Mouse (Mus musculus): ENCODE results near the gene Ldah. TPM values are rescaled to one million over a fixed set of nuclear protein-coding genes. Genes with fewer than 3 reads are reported as not detected.

The Ldah gene
- polyA plus RNA-seq, 1 experiment from 2014 or later, result 48.5 TPM

GRCm38 (mm10) chr12:8313270-8313771, 105.4 kb downstream of the Ldah start, which contains the start of gene Hs1bp3:
Hs1bp3 (plus strand) TSS chr12:8313432.
- Histone ChIP-seq H3K4me2 (peak within 1 kb of the TSS; percentile 77), H3K9ac (peak within 1 kb of the TSS; percentile 66), H3K9me3 (ENCODE audit: low read depth, low read length) (no peaks in the 10 kb centered on the region), H3K36me3 (ENCODE audit: insufficient read depth) (0 out of 2 replicates have a peak, but pooled peaks cover 8% of the 10 kb centered on the region), H3K4me3 (ENCODE audit: low read depth, low read length) (peak within 1 kb of the TSS; percentile 65), H3K4me1 (ENCODE audit: insufficient read depth) (peaks cover 12% of the 10 kb centered on the region), H3K27ac (ENCODE audit: low read depth) (no peak within 1 kb of the TSS), H3K27me3 (ENCODE audit: insufficient read depth, low read length) (peaks cover 23% of the 10 kb centered on the region)
- under 1% methylated on average over 38 of the region's 38 CpGs for WGBS
- peak; percentile 96 for DNase-seq
- TF ChIP-seq CTCF (IDR thresholded peaks at IDR 0.05; ENCODE audit: low read depth), result peak; percentile 85
- ATAC-seq (ENCODE audit: insufficient read depth), result peak; percentile 89

GRCm38 (mm10) chr12:8313773-8314172, 105.9 kb downstream of the Ldah start:
- no peak for DNase-seq
- WGBS, result 16% methylated on average over 12 of the region's 12 CpGs
- peak overlapping the region; percentile 65 for H3K4me3 ChIP-seq (ENCODE audit: low read depth, low read length)
- H3K27me3 ChIP-seq (ENCODE audit: insufficient read depth, low read length), result peaks cover 23% of the 10 kb centered on the region
- H3K4me2 ChIP-seq, result peak overlapping the region; percentile 77
- peaks cover 8% of the 10 kb centered on the region; the same call in 1 of the 2 replicates for H3K36me3 ChIP-seq (ENCODE audit: insufficient read depth)
- H3K9ac ChIP-seq, result peak overlapping the region; percentile 66
- H3K27ac ChIP-seq (ENCODE audit: low read depth), result no peak overlapping the region
- TF ChIP-seq CTCF (IDR thresholded peaks at IDR 0.05; ENCODE audit: low read depth), result no peak
- peaks cover 12% of the 10 kb centered on the region for H3K4me1 ChIP-seq (ENCODE audit: insufficient read depth)
- H3K9me3 ChIP-seq (ENCODE audit: low read depth, low read length), result no peaks in the 10 kb centered on the region
- ATAC-seq (ENCODE audit: insufficient read depth), result peak; percentile 36; the same call in 1 of the 2 replicates

GRCm38 (mm10) chr12:8316541-8316940, 108.6 kb downstream of the Ldah start:
- Histone ChIP-seq H3K9ac (no peak overlapping the region), H3K4me2 (no peak overlapping the region), H3K4me1 (ENCODE audit: insufficient read depth) (peaks cover 12% of the 10 kb centered on the region), H3K9me3 (ENCODE audit: low read depth, low read length) (no peaks in the 10 kb centered on the region), H3K27ac (ENCODE audit: low read depth) (no peak overlapping the region), H3K36me3 (ENCODE audit: insufficient read depth) (peaks cover 20% of the 10 kb centered on the region; the same call in 1 of the 2 replicates), H3K27me3 (ENCODE audit: insufficient read depth, low read length) (0 out of 2 replicates have a peak, but pooled peaks cover 8% of the 10 kb centered on the region), H3K4me3 (ENCODE audit: low read depth, low read length) (no peak overlapping the region)
- DNase-seq (peak; percentile 18), ATAC-seq (ENCODE audit: insufficient read depth) (no peak)
- WGBS, result 79% methylated on average over 5 of the region's 5 CpGs
- peak; percentile 22; the same call in 1 of the 2 replicates for TF ChIP-seq CTCF (IDR thresholded peaks at IDR 0.05; ENCODE audit: low read depth)

DNA sequence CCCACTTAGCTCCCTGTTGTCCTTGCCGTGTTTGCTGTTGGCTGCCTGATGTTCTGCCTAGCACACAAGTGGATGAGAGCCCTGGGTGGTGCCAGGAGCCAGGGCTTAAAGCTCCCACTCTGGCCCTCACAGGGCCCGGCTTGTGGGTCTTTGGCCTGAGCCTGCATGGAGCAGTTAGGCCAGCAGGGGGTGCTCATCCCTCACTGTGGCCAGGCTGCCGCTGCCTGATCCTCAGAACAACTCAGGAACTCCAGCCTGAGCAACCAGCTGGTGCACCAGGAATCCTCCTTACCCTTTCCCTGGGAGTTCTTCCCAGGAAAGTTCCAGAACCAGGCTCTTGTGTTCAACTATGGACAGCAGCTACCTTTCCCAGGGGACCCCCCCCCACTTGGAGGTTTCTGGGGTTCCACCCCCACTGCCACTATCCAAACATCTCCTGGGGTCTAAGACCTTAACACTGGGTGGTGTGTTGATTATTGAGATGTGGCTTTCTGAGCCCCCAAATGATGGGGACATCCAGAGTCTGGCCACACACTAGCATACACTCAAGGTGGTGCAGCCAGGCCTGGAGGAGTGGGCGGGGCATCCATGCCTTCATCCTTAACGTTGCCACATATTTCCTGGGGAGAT, 112.3 kb downstream of the Ldah start:
- no peaks in the 10 kb centered on the region for H3K27me3 ChIP-seq (ENCODE audit: insufficient read depth, low read length)
- 36% methylated on average over 5 of the region's 5 CpGs for WGBS
- no peak overlapping the region for H3K27ac ChIP-seq (ENCODE audit: low read depth)
- peak; percentile 96 for TF ChIP-seq CTCF (IDR thresholded peaks at IDR 0.05; ENCODE audit: low read depth)
- no peak overlapping the region for H3K9ac ChIP-seq
- peak; percentile 86 for DNase-seq
- no peak overlapping the region for H3K4me3 ChIP-seq (ENCODE audit: low read depth, low read length)
- peak; percentile 41; the same call in 1 of the 2 replicates for ATAC-seq (ENCODE audit: insufficient read depth)
- no peaks in the 10 kb centered on the region for H3K9me3 ChIP-seq (ENCODE audit: low read depth, low read length)
- no peaks in the 10 kb centered on the region for H3K4me1 ChIP-seq (ENCODE audit: insufficient read depth)
- peaks cover 27% of the 10 kb centered on the region; the same call in 1 of the 2 replicates for H3K36me3 ChIP-seq (ENCODE audit: insufficient read depth)
- no peak overlapping the region for H3K4me2 ChIP-seq

DNA sequence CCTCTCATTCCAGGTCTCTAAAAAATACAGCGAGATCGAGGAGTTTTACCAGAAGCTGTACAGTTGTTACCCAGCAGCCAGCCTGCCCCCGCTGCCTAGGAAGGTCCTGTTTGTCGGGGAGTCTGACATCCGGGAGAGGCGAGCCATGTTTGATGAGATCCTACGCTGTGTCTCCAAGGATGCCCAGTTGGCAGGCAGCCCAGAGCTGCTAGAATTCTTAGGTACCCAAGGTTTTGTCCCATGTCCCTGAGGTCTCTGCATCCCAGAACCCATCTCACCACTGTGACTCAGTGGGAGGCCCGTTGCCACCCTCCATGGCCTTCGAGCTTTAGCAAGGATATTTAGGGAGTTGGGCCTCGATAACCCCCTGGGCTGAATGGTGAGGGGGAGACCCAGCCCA, 113.6 kb downstream of the Ldah start:
- WGBS, result 79% methylated on average over 10 of the region's 10 CpGs
- no peaks in the 10 kb centered on the region for H3K9me3 ChIP-seq (ENCODE audit: low read depth, low read length)
- no peak for ATAC-seq (ENCODE audit: insufficient read depth)

DNA sequence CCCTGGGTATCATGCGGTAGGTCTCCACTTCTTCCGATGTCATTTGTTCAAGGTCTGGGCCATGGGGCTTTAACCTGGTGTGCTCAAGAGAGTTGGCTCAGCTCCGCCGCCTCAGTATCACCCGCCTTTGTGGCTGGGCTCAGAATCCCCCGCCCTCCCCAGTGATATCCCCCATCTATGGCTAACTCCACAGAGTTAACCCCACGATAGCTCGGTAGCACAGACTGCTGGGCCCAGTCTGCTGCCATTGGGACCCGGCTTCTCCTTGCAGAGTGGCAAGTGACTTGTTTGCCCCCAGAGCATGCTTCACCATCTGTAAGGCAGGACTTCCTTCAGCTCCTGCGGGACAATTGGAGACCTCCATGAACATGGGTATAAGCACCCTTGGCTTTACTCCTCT, 116.2 kb downstream of the Ldah start:
- Histone ChIP-seq H3K4me2 (no peak overlapping the region), H3K4me1 (ENCODE audit: insufficient read depth) (peaks cover 3% of the 10 kb centered on the region; the same call in 1 of the 2 replicates), H3K4me3 (ENCODE audit: low read depth, low read length) (no peak overlapping the region), H3K9ac (no peak overlapping the region), H3K36me3 (ENCODE audit: insufficient read depth) (peaks cover 34% of the 10 kb centered on the region), H3K9me3 (ENCODE audit: low read depth, low read length) (no peaks in the 10 kb centered on the region), H3K27ac (ENCODE audit: low read depth) (no peak overlapping the region), H3K27me3 (ENCODE audit: insufficient read depth, low read length) (no peaks in the 10 kb centered on the region)
- TF ChIP-seq CTCF (IDR thresholded peaks at IDR 0.05; ENCODE audit: low read depth), result no peak
- 80% methylated on average over 10 of the region's 10 CpGs for WGBS
- ATAC-seq (ENCODE audit: insufficient read depth) (no peak), DNase-seq (no peak)

More for the DNA sequence above, 113.6 kb downstream of the Ldah start:
- no peak overlapping the region for H3K4me3 ChIP-seq (ENCODE audit: low read depth, low read length)
- no peak overlapping the region for H3K4me2 ChIP-seq
- no peak for TF ChIP-seq CTCF (IDR thresholded peaks at IDR 0.05; ENCODE audit: low read depth)
- no peak for DNase-seq
- H3K27me3 ChIP-seq (ENCODE audit: insufficient read depth, low read length), result no peaks in the 10 kb centered on the region
- H3K9ac ChIP-seq, result no peak overlapping the region
- no peaks in the 10 kb centered on the region for H3K4me1 ChIP-seq (ENCODE audit: insufficient read depth)
- H3K27ac ChIP-seq (ENCODE audit: low read depth), result no peak overlapping the region
- H3K36me3 ChIP-seq (ENCODE audit: insufficient read depth), result peaks cover 34% of the 10 kb centered on the region; the same call in 1 of the 2 replicates

- no peak overlapping the region for H3K27ac ChIP-seq (ENCODE audit: low read depth)
- 89% methylated on average over 13 of the region's 13 CpGs for WGBS
- no peak for TF ChIP-seq CTCF (IDR thresholded peaks at IDR 0.05; ENCODE audit: low read depth)
- H3K9me3 ChIP-seq (ENCODE audit: low read depth, low read length), result no peaks in the 10 kb centered on the region
- no peak for DNase-seq
- no peak overlapping the region for H3K4me3 ChIP-seq (ENCODE audit: low read depth, low read length)
- no peak overlapping the region for H3K4me2 ChIP-seq
- no peak overlapping the region for H3K9ac ChIP-seq
- peaks cover 33% of the 10 kb centered on the region for H3K36me3 ChIP-seq (ENCODE audit: insufficient read depth)
- ATAC-seq (ENCODE audit: insufficient read depth), result no peak
- H3K4me1 ChIP-seq (ENCODE audit: insufficient read depth), result peaks cover 3% of the 10 kb centered on the region; the same call in 1 of the 2 replicates
- H3K27me3 ChIP-seq (ENCODE audit: insufficient read depth, low read length), result no peaks in the 10 kb centered on the region
Measured at GRCm38 (mm10) chr12:8325245-8325942, 117.5 kb downstream of the Ldah start.

All from lung, embryonic 14.5 days (tissue).